Mouse (Mus musculus) bone marrow macrophage, adult 2 months (primary cell): ENCODE measurements at regions not wholly inside any gene's neighbourhood (a gene's known extent, or its start where the extent isn't known, plus 50 kb on each side); places are given as distances from the start of the nearest gene placed in this dataset.

Experiments used
- CTCF ChIP-seq: IDR thresholded peaks from 2 replicates; pipeline ENCODE4 v1.5.1; 2012; ENCODE audit warnings: low read depth, mild to moderate bottlenecking, low read length, moderate library complexity
- POLR2A ChIP-seq: IDR thresholded peaks from 2 replicates; pipeline ENCODE4 v1.6.1; 2012; ENCODE audit warnings: mild to moderate bottlenecking, low read depth, low read length, borderline replicate concordance

DNA sequence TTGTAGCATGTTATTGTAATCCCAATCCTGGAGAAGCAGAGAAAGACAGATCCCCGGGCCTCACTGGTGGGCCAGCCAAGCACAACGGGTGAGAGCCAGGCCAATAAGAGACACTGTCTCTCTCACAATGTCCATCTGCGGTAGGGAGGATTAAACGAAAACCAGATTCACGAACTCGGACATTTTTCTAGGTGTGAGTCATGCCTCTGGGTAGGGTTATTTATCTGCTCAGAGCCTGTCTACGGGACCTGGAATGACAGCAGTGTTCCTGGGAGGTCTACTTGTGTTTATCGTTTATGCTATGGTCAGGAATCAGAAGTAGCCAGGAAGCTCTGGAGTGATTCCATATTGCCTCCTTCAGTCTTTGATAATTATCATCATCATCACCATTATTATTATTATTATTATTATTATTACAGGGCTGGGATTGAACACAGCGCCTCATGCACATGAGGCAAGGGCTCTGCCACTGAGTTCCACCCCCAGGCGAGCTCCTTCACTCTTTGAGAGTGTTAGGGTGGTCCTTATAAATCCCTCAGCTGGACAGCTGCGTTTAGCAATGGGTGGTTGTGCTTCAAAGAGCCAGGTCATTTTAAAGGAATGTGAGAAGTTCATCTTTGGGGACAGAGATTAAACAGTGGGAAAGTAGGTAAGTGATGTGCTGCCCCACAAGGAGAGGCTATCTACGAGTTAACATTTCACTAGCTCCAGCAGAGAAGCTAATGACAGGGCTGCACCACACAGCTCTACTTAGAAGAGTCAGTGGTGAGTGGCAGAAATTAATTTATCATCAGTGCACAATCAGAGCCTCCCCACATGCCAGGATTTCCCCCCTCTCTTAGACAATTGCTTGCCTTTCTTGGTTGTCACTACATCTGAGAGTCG is 116.3 kb downstream of the Enc1 start:
- TF ChIP-seq POLR2A = no peak
- no peak for TF ChIP-seq CTCF
